Mouse (Mus musculus): ENCODE results near the gene Cnot11.

DNA sequence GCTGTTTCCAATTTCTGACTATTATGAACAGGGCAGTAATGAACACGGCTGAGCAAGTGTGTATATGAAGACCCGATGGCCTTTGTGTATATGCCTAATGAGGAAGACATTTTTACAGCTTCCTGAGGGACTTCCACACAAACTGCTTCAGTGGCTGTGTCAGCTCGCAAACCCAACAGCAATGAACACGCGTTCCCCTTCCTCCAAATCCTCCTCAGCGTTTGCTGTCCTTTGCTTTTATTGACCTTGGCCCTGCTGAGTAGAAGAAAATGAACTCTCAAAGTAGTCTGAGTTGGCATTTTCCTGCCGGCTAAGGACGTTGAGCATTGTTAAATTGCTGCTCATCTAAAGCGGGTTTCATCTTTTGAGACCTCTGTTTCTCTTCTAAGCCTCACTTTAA lies 50.6 kb downstream of the Cnot11 start:
- TF ChIP-seq CTCF (IDR thresholded peaks at IDR 0.05) (no peak), EP300 (IDR thresholded peaks at IDR 0.05) (no peak)

Data from lung, postnatal 0 days (tissue).